Mouse (Mus musculus): ENCODE measurements around the gene Olfr763. TPM values are rescaled to one million over a fixed set of nuclear protein-coding genes. Genes with fewer than 3 reads are reported as not detected.
A peak's percentile ranks its signal among the peaks of the same experiment; 100 is the strongest.
"Not testable (repeated sequence)": the region's sequence is repeated elsewhere in the genome, so short reads cannot be mapped to it uniquely, and the experiment has no call there.

The Olfr763 gene
- polyA plus RNA-seq (2016; fragmentation: Nextera tagmentation; extraction: Ambion mirVana), result not detected in 2 replicates

GRCm38 (mm10) chr10:129010288-129010841, at the start of gene Olfr763:
TSS of gene Olfr763 (plus strand) at chr10:129010791.
- Histone ChIP-seq H3K36me3 (no peaks in the 10 kb centered on the region), H3K27ac (no peak within 1 kb of the TSS), H3K4me1 (replicated peaks) (no peaks in the 10 kb centered on the region), H3K4me3 (no peak within 1 kb of the TSS), H3K9me3 (0 out of 2 replicates have a peak, but pooled peaks cover 8% of the 10 kb centered on the region), H3K27me3 (ENCODE audit: insufficient read depth, poor library complexity, severe bottlenecking) (no peaks in the 10 kb centered on the region)
- WGBS, result 76% methylated on average over 2 of the region's 2 CpGs
- no peak for DNase-seq (ENCODE audit: low spot score)

GRCm38 (mm10) chr10:128964961-128965360, 45.6 kb upstream of the Olfr763 start:
- H3K4me1 ChIP-seq (replicated peaks), result no peaks in the 10 kb centered on the region
- H3K9me3 ChIP-seq, result no peaks in the 10 kb centered on the region
- DNase-seq (ENCODE audit: low spot score), result no peak
- no peaks in the 10 kb centered on the region for H3K27me3 ChIP-seq (ENCODE audit: insufficient read depth, poor library complexity, severe bottlenecking)
- 62% methylated on average over 2 of the region's 2 CpGs for WGBS
- no peaks in the 10 kb centered on the region for H3K36me3 ChIP-seq
- no peak overlapping the region for H3K4me3 ChIP-seq
- no peak overlapping the region for H3K27ac ChIP-seq

- no peaks in the 10 kb centered on the region for H3K9me3 ChIP-seq
- 89% methylated on average over 6 of the region's 6 CpGs for WGBS
- no peak overlapping the region for H3K27ac ChIP-seq
- H3K4me1 ChIP-seq (replicated peaks), result no peaks in the 10 kb centered on the region
- no peak overlapping the region for H3K4me3 ChIP-seq
- DNase-seq (ENCODE audit: low spot score), result no peak
- no peaks in the 10 kb centered on the region for H3K36me3 ChIP-seq
- no peaks in the 10 kb centered on the region for H3K27me3 ChIP-seq (ENCODE audit: insufficient read depth, poor library complexity, severe bottlenecking)
Observed at GRCm38 (mm10) chr10:128965871-128966270, 44.7 kb upstream of the Olfr763 start.

GRCm38 (mm10) chr10:128968341-128968749, 42.2 kb upstream of the Olfr763 start:
- no peak overlapping the region for H3K27ac ChIP-seq
- WGBS, result 38% methylated on average over 1 of the region's 1 CpGs
- no peak for DNase-seq (ENCODE audit: low spot score)
- H3K36me3 ChIP-seq, result no peaks in the 10 kb centered on the region
- no peak overlapping the region for H3K4me3 ChIP-seq
- no peaks in the 10 kb centered on the region for H3K4me1 ChIP-seq (replicated peaks)
- no peaks in the 10 kb centered on the region for H3K27me3 ChIP-seq (ENCODE audit: insufficient read depth, poor library complexity, severe bottlenecking)
- no peaks in the 10 kb centered on the region for H3K9me3 ChIP-seq

GRCm38 (mm10) chr10:128970740-128971250, 39.8 kb upstream of the Olfr763 start:
- Histone ChIP-seq H3K36me3 (no peaks in the 10 kb centered on the region), H3K27ac (no peak overlapping the region), H3K27me3 (ENCODE audit: insufficient read depth, poor library complexity, severe bottlenecking) (no peaks in the 10 kb centered on the region), H3K4me3 (no peak overlapping the region), H3K4me1 (replicated peaks) (no peaks in the 10 kb centered on the region), H3K9me3 (no peaks in the 10 kb centered on the region)
- 51% methylated on average over 1 of the region's 1 CpGs for WGBS
- no peak for DNase-seq (ENCODE audit: low spot score)

GRCm38 (mm10) chr10:128972841-128973240, 37.8 kb upstream of the Olfr763 start:
- H3K27me3 ChIP-seq (ENCODE audit: insufficient read depth, poor library complexity, severe bottlenecking), result no peaks in the 10 kb centered on the region
- H3K4me1 ChIP-seq (replicated peaks), result 0 out of 2 replicates have a peak, but pooled peaks cover 3% of the 10 kb centered on the region
- DNase-seq (ENCODE audit: low spot score), result no peak
- no peaks in the 10 kb centered on the region for H3K9me3 ChIP-seq
- WGBS, result 81% methylated on average over 4 of the region's 4 CpGs
- H3K27ac ChIP-seq, result no peak overlapping the region
- H3K36me3 ChIP-seq, result no peaks in the 10 kb centered on the region
- no peak overlapping the region for H3K4me3 ChIP-seq

- Histone ChIP-seq H3K4me3 (no peak overlapping the region), H3K4me1 (replicated peaks) (0 out of 2 replicates have a peak, but pooled peaks cover 3% of the 10 kb centered on the region), H3K9me3 (no peaks in the 10 kb centered on the region), H3K36me3 (no peaks in the 10 kb centered on the region), H3K27ac (no peak overlapping the region), H3K27me3 (ENCODE audit: insufficient read depth, poor library complexity, severe bottlenecking) (no peaks in the 10 kb centered on the region)
- no peak for DNase-seq (ENCODE audit: low spot score)
- WGBS, result 63% methylated on average over 3 of the region's 3 CpGs
Observed at GRCm38 (mm10) chr10:128976395-128976794, 34.2 kb upstream of the Olfr763 start.

- Histone ChIP-seq H3K4me3 (no peak overlapping the region), H3K9me3 (no peaks in the 10 kb centered on the region), H3K27me3 (ENCODE audit: insufficient read depth, poor library complexity, severe bottlenecking) (no peaks in the 10 kb centered on the region), H3K27ac (no peak overlapping the region), H3K4me1 (replicated peaks) (0 out of 2 replicates have a peak, but pooled peaks cover 3% of the 10 kb centered on the region), H3K36me3 (no peaks in the 10 kb centered on the region)
- peak; percentile 41 for DNase-seq (ENCODE audit: low spot score)
- WGBS, result 29% methylated on average over 9 of the region's 9 CpGs
Observed at GRCm38 (mm10) chr10:128977522-128978114, 33.0 kb upstream of the Olfr763 start.

GRCm38 (mm10) chr10:128980644-128981365, 29.8 kb upstream of the Olfr763 start:
- Histone ChIP-seq H3K4me1 (replicated peaks) (0 out of 2 replicates have a peak, but pooled peaks cover 3% of the 10 kb centered on the region), H3K4me3 (no peak overlapping the region), H3K27ac (no peak overlapping the region), H3K27me3 (ENCODE audit: insufficient read depth, poor library complexity, severe bottlenecking) (no peaks in the 10 kb centered on the region), H3K36me3 (no peaks in the 10 kb centered on the region), H3K9me3 (no peaks in the 10 kb centered on the region)
- 73% methylated on average over 3 of the region's 3 CpGs for WGBS
- no peak for DNase-seq (ENCODE audit: low spot score)

- 68% methylated on average over 1 of the region's 1 CpGs for WGBS
- H3K4me3 ChIP-seq; DNase-seq (ENCODE audit: low spot score); H3K9me3 ChIP-seq; H3K27ac ChIP-seq; H3K4me1 ChIP-seq (replicated peaks); H3K36me3 ChIP-seq; H3K27me3 ChIP-seq (ENCODE audit: insufficient read depth, poor library complexity, severe bottlenecking): not testable (repeated sequence)
Observed at GRCm38 (mm10) chr10:128989131-128989530, 21.5 kb upstream of the Olfr763 start, which contains the start of gene Olfr9. TSS of gene Olfr9 (plus strand) at chr10:128989431.

GRCm38 (mm10) chr10:128990129-128990850, 20.3 kb upstream of the Olfr763 start:
- not testable (repeated sequence) for H3K27me3 ChIP-seq (ENCODE audit: insufficient read depth, poor library complexity, severe bottlenecking); H3K36me3 ChIP-seq; H3K4me3 ChIP-seq; DNase-seq (ENCODE audit: low spot score); H3K9me3 ChIP-seq; H3K4me1 ChIP-seq (replicated peaks); H3K27ac ChIP-seq
- WGBS, result 62% methylated on average over 7 of the region's 10 CpGs

GRCm38 (mm10) chr10:128990994-128991393, 19.6 kb upstream of the Olfr763 start:
- Histone ChIP-seq H3K36me3 (no peaks in the 10 kb centered on the region), H3K4me1 (replicated peaks) (no peaks in the 10 kb centered on the region), H3K9me3 (no peaks in the 10 kb centered on the region), H3K27me3 (ENCODE audit: insufficient read depth, poor library complexity, severe bottlenecking) (no peaks in the 10 kb centered on the region), H3K4me3 (no peak overlapping the region), H3K27ac (no peak overlapping the region)
- no peak for DNase-seq (ENCODE audit: low spot score)

Measured in hindbrain, embryonic 10.5 days (tissue).